Mouse (Mus musculus) liver, adult (tissue): ENCODE data around the gene Mylk.

ENCODE experiments used
- GATA4 ChIP-seq: IDR thresholded peaks from 2 replicates; pipeline ENCODE4 v1.6.1; 2014; ENCODE audit warnings: mild to moderate bottlenecking, low read length; ENCODE audit not compliant: insufficient replicate concordance

Gene Mylk

GRCm38 (mm10) chr16:34867217-34867616, 122.2 kb downstream of the Mylk start:
- TF ChIP-seq GATA4: no peak

GRCm38 (mm10) chr16:34880031-34880778, 135.2 kb downstream of the Mylk start:
- no peak for TF ChIP-seq GATA4

- no peak for TF ChIP-seq GATA4
Observed at GRCm38 (mm10) chr16:34880815-34881214, 135.8 kb downstream of the Mylk start.

GRCm38 (mm10) chr16:34887037-34887436, 142.0 kb downstream of the Mylk start:
- TF ChIP-seq GATA4: no peak

- no peak for TF ChIP-seq GATA4
Observed at GRCm38 (mm10) chr16:34894016-34894415, 149.0 kb downstream of the Mylk start.

GRCm38 (mm10) chr16:34895916-34896315, 150.9 kb downstream of the Mylk start:
- TF ChIP-seq GATA4: no peak

- TF ChIP-seq GATA4: no peak
Observed at GRCm38 (mm10) chr16:34896996-34897395, 152.0 kb downstream of the Mylk start.

GRCm38 (mm10) chr16:34898057-34898789, 153.2 kb downstream of the Mylk start:
- no peak for TF ChIP-seq GATA4

GRCm38 (mm10) chr16:34899071-34899808, 154.2 kb downstream of the Mylk start:
- TF ChIP-seq GATA4: no peak

- TF ChIP-seq GATA4: no peak
Observed at GRCm38 (mm10) chr16:34899997-34900396, 155.0 kb downstream of the Mylk start.

GRCm38 (mm10) chr16:34900471-34900870, 155.5 kb downstream of the Mylk start:
- TF ChIP-seq GATA4: no peak

- no peak for TF ChIP-seq GATA4
Observed at GRCm38 (mm10) chr16:34901031-34901430, 156.0 kb downstream of the Mylk start.

- TF ChIP-seq GATA4: no peak
Observed at GRCm38 (mm10) chr16:34901611-34902293, 156.7 kb downstream of the Mylk start.

GRCm38 (mm10) chr16:34902294-34902680, 157.3 kb downstream of the Mylk start:
- no peak for TF ChIP-seq GATA4

GRCm38 (mm10) chr16:34902761-34903160, 157.8 kb downstream of the Mylk start:
- TF ChIP-seq GATA4: no peak
